Mouse (Mus musculus): ENCODE measurements around the gene Magel2. TPM values are rescaled to one million over a fixed set of nuclear protein-coding genes. Genes with fewer than 3 reads are reported as not detected.

The Magel2 gene
- polyA plus RNA-seq, 1 experiment from 2014 or later, result 11.3 TPM

Other genes with a start within 250 kb of the Magel2 start
- 214 and 229 TPM in 2 replicates for gene Ndn, start 30.4 kb upstream of the Magel2 start, polyA plus RNA-seq (2014; fragmentation: Nextera tagmentation; extraction: Ambion mirVana)
- 16.6 and 17.5 TPM in 2 replicates for gene Mkrn3, start 43.1 kb downstream of the Magel2 start, polyA plus RNA-seq (2014; fragmentation: Nextera tagmentation; extraction: Ambion mirVana)
- gene Peg12, start 87.5 kb downstream of the Magel2 start, polyA plus RNA-seq (2014; fragmentation: Nextera tagmentation; extraction: Ambion mirVana), result 70.1 and 74.3 TPM in 2 replicates

Measured in hindbrain, embryonic 11.5 days (tissue).